Mouse (Mus musculus): ENCODE measurements around the gene Nek11. TPM values are rescaled to one million over a fixed set of nuclear protein-coding genes. Genes with fewer than 3 reads are reported as not detected.

Gene Nek11
- total RNA-seq, 2 experiments from 2014 or later, result 0.15 TPM; not detected in 1

- no peak for DNase-seq
Observed at GRCm38 (mm10) chr9:105313250-105313649, 82.1 kb downstream of the Nek11 start.

GRCm38 (mm10) chr9:105312686-105313085 lies 82.6 kb downstream of the Nek11 start:
- DNase-seq, result no peak

GRCm38 (mm10) chr9:105309553-105310281 lies 85.6 kb downstream of the Nek11 start:
- peak; percentile 41 for DNase-seq

- DNase-seq, result no peak
Observed at GRCm38 (mm10) chr9:105306042-105306441, 89.3 kb downstream of the Nek11 start.

GRCm38 (mm10) chr9:105302230-105302629 lies 93.1 kb downstream of the Nek11 start:
- no peak for DNase-seq

GRCm38 (mm10) chr9:105301396-105301795 lies 93.9 kb downstream of the Nek11 start:
- no peak for DNase-seq

- no peak for DNase-seq
Observed at GRCm38 (mm10) chr9:105300738-105301325, 94.5 kb downstream of the Nek11 start.

- no peak for DNase-seq
Observed at GRCm38 (mm10) chr9:105284670-105285069, 110.7 kb downstream of the Nek11 start.

- DNase-seq, result peak; percentile 29
Observed at GRCm38 (mm10) chr9:105282725-105283124, 112.6 kb downstream of the Nek11 start.

- DNase-seq, result no peak
Observed at GRCm38 (mm10) chr9:105274925-105275324, 120.4 kb downstream of the Nek11 start.

- no peak for DNase-seq
Observed at GRCm38 (mm10) chr9:105274286-105274685, 121.0 kb downstream of the Nek11 start.

GRCm38 (mm10) chr9:105272241-105272640 lies 123.1 kb downstream of the Nek11 start:
- DNase-seq, result peak; percentile 15

GRCm38 (mm10) chr9:105263140-105263539 lies 132.2 kb downstream of the Nek11 start:
- DNase-seq, result no peak

- DNase-seq, result no peak
Observed at GRCm38 (mm10) chr9:105257668-105258067, 137.7 kb downstream of the Nek11 start.

GRCm38 (mm10) chr9:105254076-105254475 lies 141.2 kb downstream of the Nek11 start:
- DNase-seq, result no peak

GRCm38 (mm10) chr9:105252349-105253041 lies 142.8 kb downstream of the Nek11 start:
- no peak for DNase-seq

GRCm38 (mm10) chr9:105251256-105251655 lies 144.1 kb downstream of the Nek11 start:
- DNase-seq, result no peak

- peak; percentile 48 for DNase-seq
Observed at GRCm38 (mm10) chr9:105244024-105244423, 151.3 kb downstream of the Nek11 start.

- DNase-seq, result no peak
Observed at GRCm38 (mm10) chr9:105214434-105214833, 180.9 kb downstream of the Nek11 start.

- no peak for DNase-seq
Observed at GRCm38 (mm10) chr9:105200305-105200704, 195.0 kb downstream of the Nek11 start.

GRCm38 (mm10) chr9:105186725-105187124 lies 208.6 kb downstream of the Nek11 start:
- DNase-seq, result no peak

GRCm38 (mm10) chr9:105182392-105182791 lies 212.9 kb downstream of the Nek11 start:
- DNase-seq, result no peak

GRCm38 (mm10) chr9:105144992-105145391 lies 250.3 kb downstream of the Nek11 start, which contains the start of gene 1700080E11Rik:
1700080E11Rik (minus strand) TSS chr9:105145092.
- DNase-seq, result no peak

All from adrenal gland, postnatal 10 days (tissue).